Mouse (Mus musculus) ovary, postnatal 10 days (tissue): ENCODE results near the gene Cabin1.
A peak's percentile ranks its signal among the peaks of the same experiment; 100 is the strongest.

Experiments
- DNase-seq: peaks from one replicate; pipeline ENCODE4 v3.0.0; 2022; ENCODE audit warnings: low spot score

The Cabin1 gene

GRCm38 (mm10) chr10:75664673-75665270, 99.4 kb downstream of the Cabin1 start:
- no peak for DNase-seq

GRCm38 (mm10) chr10:75662575-75662974, 101.6 kb downstream of the Cabin1 start:
- no peak for DNase-seq

GRCm38 (mm10) chr10:75661876-75662275, 102.3 kb downstream of the Cabin1 start:
- DNase-seq = no peak

- no peak for DNase-seq
These were observed 102.8 kb downstream of the Cabin1 start for GRCm38 (mm10) chr10:75661381-75661780.

GRCm38 (mm10) chr10:75657772-75658171, 106.4 kb downstream of the Cabin1 start:
- no peak for DNase-seq

GRCm38 (mm10) chr10:75657165-75657564, 107.0 kb downstream of the Cabin1 start:
- DNase-seq = no peak

- DNase-seq = no peak
These were observed 110.1 kb downstream of the Cabin1 start for GRCm38 (mm10) chr10:75654053-75654452.

GRCm38 (mm10) chr10:75651381-75652068, 112.6 kb downstream of the Cabin1 start:
- no peak for DNase-seq

- DNase-seq = no peak
These were observed 113.7 kb downstream of the Cabin1 start for GRCm38 (mm10) chr10:75650306-75650902.

GRCm38 (mm10) chr10:75649406-75649995, 114.6 kb downstream of the Cabin1 start:
- no peak for DNase-seq

GRCm38 (mm10) chr10:75649001-75649400, 115.1 kb downstream of the Cabin1 start:
- DNase-seq = no peak

GRCm38 (mm10) chr10:75648091-75648490, 116.0 kb downstream of the Cabin1 start:
- no peak for DNase-seq

GRCm38 (mm10) chr10:75647362-75647761, 116.8 kb downstream of the Cabin1 start:
- DNase-seq = no peak

- no peak for DNase-seq
These were observed 117.7 kb downstream of the Cabin1 start for GRCm38 (mm10) chr10:75646406-75646805.

- no peak for DNase-seq
These were observed 118.5 kb downstream of the Cabin1 start for GRCm38 (mm10) chr10:75645616-75646015.

GRCm38 (mm10) chr10:75643741-75644343, 120.3 kb downstream of the Cabin1 start, which contains the start of gene Susd2:
Gene Susd2, minus strand, starts transcription at chr10:75644008.
- DNase-seq = no peak

GRCm38 (mm10) chr10:75642891-75643290, 121.2 kb downstream of the Cabin1 start:
- DNase-seq = no peak

- DNase-seq = no peak
These were observed 121.7 kb downstream of the Cabin1 start for GRCm38 (mm10) chr10:75642436-75642835.

GRCm38 (mm10) chr10:75641721-75642222, 122.4 kb downstream of the Cabin1 start:
- no peak for DNase-seq

- no peak for DNase-seq
These were observed 126.4 kb downstream of the Cabin1 start for GRCm38 (mm10) chr10:75637711-75638110.

- DNase-seq = no peak
These were observed 127.9 kb downstream of the Cabin1 start for GRCm38 (mm10) chr10:75636084-75636786.

GRCm38 (mm10) chr10:75635693-75636055, 128.5 kb downstream of the Cabin1 start:
- peak; percentile 51 for DNase-seq
